Mouse (Mus musculus) forebrain, embryonic 15.5 days (tissue): ENCODE results near the gene Tdrkh. TPM values are rescaled to one million over a fixed set of nuclear protein-coding genes. Genes with fewer than 3 reads are reported as not detected.
A peak's percentile ranks its signal among the peaks of the same experiment; 100 is the strongest.

Experiments
- ATAC-seq: fragments of 200-750 bp; cut with Nextera tagmentation; replicated peaks from 2 replicates; pipeline ENCODE4 v1.8.0; 2017; ENCODE audit warnings: mild to moderate bottlenecking, moderate TSS enrichment, moderate library complexity
- H3K27ac ChIP-seq: fragments of 300-500 bp; sonication (generic); replicated peaks from 2 replicates; pipeline ENCODE4 v1.5.1; 2015; ENCODE audit warnings: mild to moderate bottlenecking, inconsistent platforms
- H3K27me3 ChIP-seq: fragments of 300-500 bp; sonication (generic); 2 replicates; pipeline ENCODE4 v1.6.1; 2015; ENCODE audit warnings: inconsistent platforms
- H3K36me3 ChIP-seq: fragments of 300-500 bp; sonication (generic); 2 replicates; pipeline ENCODE4 v1.6.1; 2015; ENCODE audit warnings: mild to moderate bottlenecking, inconsistent platforms
- H3K4me1 ChIP-seq: fragments of 300-500 bp; sonication (generic); 2 replicates; pipeline ENCODE4 v1.6.1; 2015; ENCODE audit warnings: inconsistent platforms
- H3K4me2 ChIP-seq: fragments of 300-500 bp; sonication (generic); replicated peaks from 2 replicates; pipeline ENCODE4 v1.6.1; 2015; ENCODE audit warnings: mild to moderate bottlenecking, inconsistent platforms
- H3K4me3 ChIP-seq: fragments of 300-500 bp; sonication (generic); 2 replicates; pipeline ENCODE4 v1.5.1; 2015; ENCODE audit warnings: mild to moderate bottlenecking, inconsistent platforms
- H3K9ac ChIP-seq: fragments of 300-500 bp; sonication (generic); replicated peaks from 2 replicates; pipeline ENCODE4 v1.6.1; 2015; ENCODE audit warnings: mild to moderate bottlenecking, inconsistent platforms
- H3K9me3 ChIP-seq: fragments of 300-500 bp; sonication (generic); 2 replicates; pipeline ENCODE4 v1.6.1; 2016; ENCODE audit warnings: inconsistent platforms
- WGBS: fragments of 180-500 bp; shearing (Covaris S2); methylation state at CpG from one replicate; pipeline ENCODE4 v1.1.7; 2015; ENCODE audit warnings: mixed read lengths; 5-methylcytosine and 5-hydroxymethylcytosine counted together
- polyA plus RNA-seq: library from polyadenylated mRNA; unstranded; fragments of >200 nt; fragmentation: Nextera tagmentation; extraction: Ambion mirVana; gene quantifications from 2 replicates; pipeline ENCODE4 v1.2.1, GENCODE M21; 2015

The Tdrkh gene
- polyA plus RNA-seq, 1 experiment from 2014 or later = 65.3 TPM

DNA sequence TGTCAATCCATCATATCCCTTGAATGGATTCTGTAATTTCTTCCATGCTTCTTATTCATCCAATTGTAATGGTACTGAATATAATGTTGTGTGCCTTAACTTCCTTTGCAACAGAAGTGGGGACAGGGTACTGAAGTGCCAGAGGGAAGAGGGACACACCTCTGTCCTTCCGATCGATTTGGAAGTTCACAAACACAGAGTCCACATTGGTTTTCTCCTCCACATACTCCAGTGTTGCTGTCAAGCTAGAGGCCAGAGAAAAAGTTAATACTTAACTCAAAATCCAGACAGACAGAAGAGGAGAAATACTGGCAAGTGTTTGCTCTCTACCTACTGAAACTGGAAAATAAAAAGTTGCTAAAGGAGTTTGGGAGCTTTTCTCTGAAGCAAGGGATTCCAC, 21.2 kb downstream of the Tdrkh start:
- Histone ChIP-seq H3K27me3 (no peaks in the 10 kb centered on the region), H3K4me3 (no peak overlapping the region), H3K36me3 (peaks cover 22% of the 10 kb centered on the region), H3K4me2 (no peak overlapping the region), H3K9me3 (no peaks in the 10 kb centered on the region), H3K27ac (no peak overlapping the region), H3K4me1 (no peaks in the 10 kb centered on the region), H3K9ac (no peak overlapping the region)
- WGBS = 94% methylated on average over 2 of the region's 2 CpGs
- ATAC-seq = no peak

DNA sequence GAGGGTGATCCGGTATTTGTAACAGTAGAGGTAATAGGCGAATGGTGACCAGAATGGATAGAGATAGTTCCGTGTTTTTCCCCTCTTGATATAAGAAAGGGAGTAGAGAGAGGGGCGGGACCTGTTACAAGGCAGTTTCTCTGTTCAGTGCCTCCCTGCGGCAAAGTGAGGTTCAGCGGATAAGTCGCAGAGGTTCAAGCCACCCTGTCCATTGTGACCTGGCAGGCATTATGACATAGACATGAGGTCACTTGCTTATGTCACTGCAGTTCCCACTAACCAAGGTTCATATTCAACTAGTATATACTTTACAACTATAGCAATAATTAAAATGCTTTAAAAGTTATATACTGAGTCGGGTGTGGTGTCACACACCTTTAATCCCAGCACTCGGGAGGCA, 23.3 kb downstream of the Tdrkh start:
- WGBS = 86% methylated on average over 9 of the region's 9 CpGs
- Histone ChIP-seq H3K4me2 (no peak overlapping the region), H3K27ac (no peak overlapping the region), H3K4me1 (no peaks in the 10 kb centered on the region), H3K36me3 (0 out of 2 replicates have a peak, but pooled peaks cover 9% of the 10 kb centered on the region), H3K4me3 (no peak overlapping the region), H3K27me3 (no peaks in the 10 kb centered on the region), H3K9ac (no peak overlapping the region), H3K9me3 (no peaks in the 10 kb centered on the region)
- no peak for ATAC-seq

DNA sequence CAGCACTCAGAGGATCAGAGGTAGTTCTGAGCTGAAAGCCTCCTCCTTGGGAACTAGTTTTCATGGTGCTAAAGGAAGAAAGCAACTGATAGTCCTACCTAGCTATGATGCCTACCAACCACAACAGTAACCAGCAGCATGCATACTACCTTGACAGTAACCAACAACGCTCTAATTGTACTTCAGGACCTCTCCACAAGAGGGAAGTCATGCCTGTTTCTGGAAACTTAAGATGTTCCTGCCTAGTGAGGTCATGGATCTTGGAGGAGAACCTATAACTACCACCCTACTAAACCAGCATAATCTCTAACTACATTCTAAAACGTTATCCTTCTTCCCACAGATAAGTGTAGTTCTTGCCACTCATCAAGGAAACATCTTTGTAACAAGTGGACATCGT, 28.1 kb downstream of the Tdrkh start:
- H3K4me3 ChIP-seq = no peak overlapping the region
- no peak for ATAC-seq
- peaks cover 13% of the 10 kb centered on the region for H3K4me1 ChIP-seq
- no peak overlapping the region for H3K4me2 ChIP-seq
- no peak overlapping the region for H3K27ac ChIP-seq
- WGBS = 46% methylated on average over 3 of the region's 3 CpGs
- H3K36me3 ChIP-seq = peaks cover 10% of the 10 kb centered on the region
- no peaks in the 10 kb centered on the region for H3K9me3 ChIP-seq
- no peak overlapping the region for H3K9ac ChIP-seq
- no peaks in the 10 kb centered on the region for H3K27me3 ChIP-seq

DNA sequence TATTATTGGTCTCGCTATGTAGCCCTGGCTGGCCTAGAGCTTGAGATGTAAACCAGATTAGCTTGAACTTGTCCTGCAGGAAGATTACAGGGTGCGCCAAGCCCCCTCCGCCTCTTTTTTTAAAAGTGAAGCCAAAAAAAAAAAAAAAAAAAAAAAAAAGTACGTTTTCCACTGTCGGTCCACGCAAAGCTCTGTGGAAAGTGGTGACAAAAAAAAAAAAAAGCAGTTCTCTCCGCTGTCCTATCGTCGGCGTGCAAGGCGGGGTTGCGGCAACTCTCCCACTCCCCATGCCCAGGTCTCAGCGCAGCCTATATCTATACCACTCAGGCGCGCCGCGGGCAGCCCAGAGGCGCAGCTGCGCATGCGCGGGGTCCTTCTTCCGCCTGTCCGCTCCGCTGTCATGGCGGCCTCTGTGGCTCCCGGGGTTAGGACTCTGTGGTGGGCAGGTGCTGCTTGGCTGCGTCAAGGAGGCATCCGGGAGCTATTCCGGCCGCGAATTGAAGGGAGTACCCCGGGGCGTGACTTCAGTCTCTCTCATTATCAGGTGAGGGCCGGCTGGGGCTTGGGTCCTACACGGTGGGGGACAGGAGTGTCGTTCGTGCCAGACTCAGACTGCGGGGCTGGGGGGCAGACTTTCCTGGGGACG, 30.0 kb downstream of the Tdrkh start, which contains the start of gene Mrpl9:
Mrpl9 (plus strand) TSS at position 368 of the 646 bp plus-strand sequence.
- peak within 1 kb of the TSS; percentile 93 for H3K4me2 ChIP-seq
- peaks cover 29% of the 10 kb centered on the region for H3K36me3 ChIP-seq
- H3K27me3 ChIP-seq = no peaks in the 10 kb centered on the region
- H3K4me3 ChIP-seq = peak within 1 kb of the TSS; percentile 60
- no peaks in the 10 kb centered on the region for H3K9me3 ChIP-seq
- peak within 1 kb of the TSS; percentile 96 for H3K9ac ChIP-seq
- H3K4me1 ChIP-seq = peaks cover 13% of the 10 kb centered on the region
- 1% methylated on average over 37 of the region's 39 CpGs for WGBS
- peak within 1 kb of the TSS; percentile 72 for H3K27ac ChIP-seq
- peak; percentile 98 for ATAC-seq

DNA sequence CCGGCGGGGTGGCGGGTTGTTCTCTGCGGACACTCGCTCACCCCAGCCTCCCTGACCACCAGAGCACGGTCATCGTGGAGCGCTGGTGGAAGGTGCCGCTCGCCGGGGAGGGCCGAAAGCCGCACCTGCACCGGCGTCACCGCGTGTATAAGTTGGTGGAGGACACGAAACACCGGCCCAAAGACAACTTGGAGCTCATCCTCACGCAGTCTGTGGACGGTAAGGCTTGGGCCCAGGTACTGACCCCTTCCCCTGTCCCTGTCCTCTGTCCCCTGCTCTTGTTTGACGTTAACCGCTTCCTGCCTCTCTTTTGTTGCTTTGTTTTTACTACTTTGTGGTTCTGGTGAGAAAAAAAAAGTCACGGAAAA, 30.5 kb downstream of the Tdrkh start, which contains the start of gene Oaz3:
Oaz3 (minus strand) TSS at position 319 of the 368 bp plus-strand sequence.
- WGBS = 2% methylated on average over 24 of the region's 24 CpGs
- Histone ChIP-seq H3K9ac (peak within 1 kb of the TSS; percentile 96), H3K27ac (peak within 1 kb of the TSS; percentile 72), H3K27me3 (no peaks in the 10 kb centered on the region), H3K4me2 (peak within 1 kb of the TSS; percentile 93), H3K4me1 (peaks cover 13% of the 10 kb centered on the region), H3K36me3 (peaks cover 34% of the 10 kb centered on the region), H3K9me3 (no peaks in the 10 kb centered on the region), H3K4me3 (peak within 1 kb of the TSS; percentile 60)
- no peak; the same call in 1 of the 2 replicates for ATAC-seq

DNA sequence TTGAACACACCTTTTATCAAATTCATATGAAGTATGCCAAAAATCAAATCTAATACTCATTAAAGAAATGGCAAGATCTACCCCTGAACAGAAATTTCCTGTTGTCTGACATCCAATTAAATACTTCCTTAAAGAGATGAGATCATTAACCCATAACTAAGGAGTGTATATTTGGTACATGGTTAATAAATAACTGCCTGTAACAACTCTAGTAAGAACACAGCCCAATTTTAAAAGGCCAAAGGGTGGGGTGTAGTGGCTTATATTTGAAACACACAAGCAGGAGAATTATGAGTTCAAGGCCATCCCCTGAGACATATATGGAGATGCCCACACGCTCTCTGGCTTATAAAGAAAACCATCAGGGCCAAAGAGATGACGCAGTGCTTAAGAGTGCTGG, 36.3 kb downstream of the Tdrkh start:
- no peaks in the 10 kb centered on the region for H3K9me3 ChIP-seq
- 96% methylated on average over 2 of the region's 2 CpGs for WGBS
- no peak for ATAC-seq
- peaks cover 54% of the 10 kb centered on the region for H3K36me3 ChIP-seq
- H3K4me2 ChIP-seq = no peak overlapping the region
- H3K27me3 ChIP-seq = no peaks in the 10 kb centered on the region
- no peak overlapping the region for H3K27ac ChIP-seq
- no peak overlapping the region for H3K9ac ChIP-seq
- H3K4me3 ChIP-seq = no peak overlapping the region
- peaks cover 4% of the 10 kb centered on the region for H3K4me1 ChIP-seq

DNA sequence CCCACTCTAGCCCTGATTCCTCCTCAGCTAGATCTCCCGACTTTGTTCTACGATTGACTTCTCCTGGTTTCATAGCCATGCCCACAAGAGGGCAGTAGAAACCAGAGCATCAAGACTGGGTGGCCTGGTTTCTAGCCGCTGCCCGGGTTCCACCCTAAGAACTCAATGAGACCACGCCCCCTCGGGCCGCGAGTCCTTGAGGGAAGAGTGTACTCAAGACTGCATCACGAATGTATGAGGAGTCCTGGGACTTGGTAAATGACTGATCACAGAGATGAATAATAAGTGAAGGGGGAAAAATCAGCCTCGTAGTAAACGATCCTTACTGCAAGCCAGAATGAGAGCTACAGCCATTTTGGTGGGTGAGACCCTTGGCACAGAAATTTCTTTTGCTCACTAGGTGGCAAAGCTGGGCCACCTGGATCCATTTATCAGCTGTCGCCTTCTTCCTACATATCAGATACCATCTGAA, 43.5 kb downstream of the Tdrkh start:
- ATAC-seq = peak; percentile 93
- under 1% methylated on average over 12 of the region's 12 CpGs for WGBS
- Histone ChIP-seq H3K9me3 (no peaks in the 10 kb centered on the region), H3K4me3 (peak overlapping the region; percentile 40), H3K4me1 (0 out of 2 replicates have a peak, but pooled peaks cover 5% of the 10 kb centered on the region), H3K4me2 (peak overlapping the region; percentile 39), H3K27me3 (no peaks in the 10 kb centered on the region), H3K27ac (peak overlapping the region; percentile 39), H3K9ac (peak overlapping the region; percentile 12; the same call in 1 of the 2 replicates), H3K36me3 (no peaks in the 10 kb centered on the region)

DNA sequence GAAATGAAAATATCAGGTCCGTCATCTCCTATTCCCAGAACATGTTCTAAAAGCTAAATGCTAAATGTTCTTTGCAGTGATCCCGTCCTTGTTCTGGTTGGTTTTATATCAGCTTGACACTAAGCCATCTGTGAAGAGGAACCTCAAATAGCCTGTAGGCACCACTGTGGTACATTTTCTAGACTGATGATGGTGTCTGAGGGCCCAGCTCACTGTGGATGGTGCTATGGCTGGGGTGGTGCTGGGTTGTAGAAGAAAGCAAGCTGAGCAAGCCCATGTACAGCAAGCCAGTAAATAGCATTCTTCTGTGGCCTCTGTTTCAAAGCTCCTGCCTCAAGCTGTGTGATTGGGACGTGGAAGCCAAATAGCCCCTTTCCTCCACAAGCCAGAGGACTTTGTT, 44.0 kb downstream of the Tdrkh start:
- H3K36me3 ChIP-seq = no peaks in the 10 kb centered on the region
- H3K4me3 ChIP-seq = peak overlapping the region; percentile 40; the same call in 1 of the 2 replicates
- H3K4me2 ChIP-seq = peak overlapping the region; percentile 39; the same call in 1 of the 2 replicates
- H3K9ac ChIP-seq = no peak overlapping the region
- WGBS = 77% methylated on average over 3 of the region's 3 CpGs
- no peaks in the 10 kb centered on the region for H3K27me3 ChIP-seq
- no peaks in the 10 kb centered on the region for H3K9me3 ChIP-seq
- ATAC-seq = no peak; the same call in 1 of the 2 replicates
- peak overlapping the region; percentile 39; the same call in 1 of the 2 replicates for H3K27ac ChIP-seq
- 0 out of 2 replicates have a peak, but pooled peaks cover 5% of the 10 kb centered on the region for H3K4me1 ChIP-seq

DNA sequence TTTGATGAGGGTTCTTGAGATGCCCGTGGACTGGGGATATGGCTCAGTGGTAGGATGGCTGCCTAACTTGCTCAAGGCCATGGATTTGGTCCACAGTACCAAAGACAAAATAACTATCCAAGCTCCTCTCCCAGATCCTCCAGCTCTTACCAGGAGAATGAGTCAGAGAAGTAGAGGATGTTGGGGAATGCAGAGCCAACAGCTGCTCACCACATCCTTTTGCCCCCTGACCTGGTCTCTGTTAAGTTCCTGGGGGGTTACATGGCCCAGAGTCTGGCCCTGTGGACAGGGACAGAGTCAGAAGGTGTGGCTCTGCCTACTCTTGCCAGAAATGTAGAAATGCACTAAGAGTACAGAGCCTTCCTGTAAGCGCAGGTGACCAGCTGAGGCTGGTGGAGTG, 46.8 kb downstream of the Tdrkh start:
- Histone ChIP-seq H3K36me3 (no peaks in the 10 kb centered on the region), H3K4me3 (no peak overlapping the region), H3K27ac (no peak overlapping the region), H3K4me1 (peaks cover 19% of the 10 kb centered on the region), H3K27me3 (no peaks in the 10 kb centered on the region), H3K9ac (no peak overlapping the region), H3K4me2 (no peak overlapping the region), H3K9me3 (no peaks in the 10 kb centered on the region)
- ATAC-seq = no peak
- 88% methylated on average over 2 of the region's 2 CpGs for WGBS

DNA sequence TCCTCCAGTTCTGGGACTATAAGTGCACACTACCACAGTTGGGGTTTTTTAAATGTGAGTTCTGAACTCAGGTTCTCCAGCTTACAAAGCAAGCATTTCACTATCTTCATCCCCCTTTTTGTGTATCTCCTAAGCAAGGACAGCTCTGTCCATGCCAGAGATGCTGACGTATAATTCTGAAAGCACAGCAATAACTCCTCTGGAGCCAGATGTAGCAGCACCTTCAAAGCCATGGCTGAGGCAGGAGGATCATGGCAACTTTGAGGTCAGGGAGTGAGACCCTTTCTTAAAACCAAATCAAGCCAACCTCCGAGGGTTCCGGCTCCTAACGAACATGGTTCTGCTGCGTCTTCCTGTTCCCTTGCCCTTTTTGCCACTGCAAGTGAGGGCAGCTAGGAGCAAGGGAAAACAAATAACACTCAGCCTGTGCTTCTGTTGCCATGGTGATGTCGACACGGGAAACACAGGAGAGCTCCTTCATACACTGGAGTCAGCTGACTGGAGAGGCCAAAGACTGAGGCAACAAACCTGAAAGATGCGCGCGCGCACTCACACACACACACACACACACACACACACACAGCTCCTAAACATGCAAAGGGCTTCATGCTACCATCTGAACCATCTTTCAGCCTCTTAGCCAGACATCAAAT, 51.0 kb downstream of the Tdrkh start:
- Histone ChIP-seq H3K36me3 (no peaks in the 10 kb centered on the region), H3K4me3 (no peak overlapping the region), H3K27me3 (no peaks in the 10 kb centered on the region), H3K4me1 (peaks cover 33% of the 10 kb centered on the region), H3K27ac (peak overlapping the region; percentile 97), H3K4me2 (no peak overlapping the region), H3K9ac (no peak overlapping the region), H3K9me3 (no peaks in the 10 kb centered on the region)
- peak; percentile 76 for ATAC-seq
- WGBS = 23% methylated on average over 11 of the region's 11 CpGs

DNA sequence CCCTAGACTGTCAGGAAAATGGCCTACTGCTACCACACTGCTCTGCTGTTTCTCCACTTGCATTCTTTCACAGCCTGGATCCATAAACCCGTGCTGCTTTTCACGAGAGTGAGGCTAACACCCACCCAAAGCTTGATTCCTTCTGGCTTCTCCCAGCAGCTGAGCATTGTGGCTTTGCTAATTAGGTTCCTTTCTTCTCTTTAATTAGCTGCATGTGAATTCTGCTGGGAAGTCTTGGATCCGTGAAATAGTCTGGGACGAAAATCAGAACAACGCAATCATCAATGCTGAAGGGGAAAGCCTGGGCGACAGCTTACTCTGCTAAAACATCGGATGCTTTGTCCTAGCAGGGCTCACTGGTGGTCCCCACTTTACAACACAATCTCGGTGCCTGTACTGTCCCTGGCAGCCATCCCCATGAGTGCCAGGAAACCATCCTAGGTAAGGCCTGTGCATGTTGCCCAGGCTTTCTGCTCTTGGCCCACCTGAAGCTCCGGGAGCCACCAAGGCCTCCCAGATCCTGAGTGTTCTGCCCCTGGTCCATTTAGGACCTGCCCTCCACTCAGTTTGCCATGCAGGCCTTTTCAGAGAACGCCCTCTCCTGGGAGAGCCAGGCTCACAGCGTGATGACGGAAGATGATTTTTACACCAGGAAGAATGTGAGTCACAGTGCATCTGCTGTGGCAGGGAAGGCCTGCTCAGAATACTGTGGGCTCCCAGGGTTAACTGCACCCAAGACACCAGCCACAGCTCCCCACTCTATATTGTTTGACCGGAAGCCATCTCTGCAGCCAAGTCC, 52.8 kb downstream of the Tdrkh start:
- H3K27me3 ChIP-seq = no peaks in the 10 kb centered on the region
- H3K9ac ChIP-seq = peak overlapping the region; percentile 24
- peaks cover 33% of the 10 kb centered on the region for H3K4me1 ChIP-seq
- no peaks in the 10 kb centered on the region for H3K9me3 ChIP-seq
- peak; percentile 86 for ATAC-seq
- 19% methylated on average over 13 of the region's 13 CpGs for WGBS
- H3K4me2 ChIP-seq = no peak overlapping the region
- H3K27ac ChIP-seq = peak overlapping the region; percentile 97
- H3K36me3 ChIP-seq = no peaks in the 10 kb centered on the region
- H3K4me3 ChIP-seq = no peak overlapping the region

DNA sequence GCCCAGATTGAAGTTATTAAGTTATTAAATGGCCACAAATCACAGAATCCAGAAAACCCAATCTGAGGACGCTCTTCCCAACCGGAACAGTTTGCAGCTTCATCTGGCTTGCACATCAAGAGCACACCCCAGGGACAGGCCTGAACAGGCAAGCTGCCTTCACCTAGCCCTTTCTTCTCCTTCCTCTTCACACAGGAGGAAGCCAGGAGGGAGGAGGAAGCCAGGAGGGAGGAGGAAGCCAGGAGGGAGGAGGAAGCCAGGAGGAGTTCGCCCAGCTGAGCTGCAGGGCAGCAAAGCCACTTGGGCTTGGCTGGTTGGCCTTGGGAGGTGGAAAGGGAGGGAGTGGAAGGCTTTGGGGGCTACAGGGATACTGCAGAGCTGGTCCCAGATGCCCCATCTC, 55.9 kb downstream of the Tdrkh start:
- ATAC-seq = no peak
- H3K36me3 ChIP-seq = no peaks in the 10 kb centered on the region
- H3K4me3 ChIP-seq = no peak overlapping the region
- WGBS = 67% methylated on average over 3 of the region's 3 CpGs
- peaks cover 39% of the 10 kb centered on the region for H3K4me1 ChIP-seq
- no peaks in the 10 kb centered on the region for H3K27me3 ChIP-seq
- no peak overlapping the region for H3K9ac ChIP-seq
- H3K9me3 ChIP-seq = no peaks in the 10 kb centered on the region
- H3K4me2 ChIP-seq = no peak overlapping the region
- H3K27ac ChIP-seq = no peak overlapping the region
